Mouse (Mus musculus) lung, adult 18-20 months (tissue): ENCODE measurements at regions not wholly inside any gene's neighbourhood (a gene's known extent, or its start where the extent isn't known, plus 50 kb on each side); places are given as distances from the start of the nearest gene placed in this dataset.

ENCODE experiments used
- DNase-seq, 2 experiments: peaks; one replicate each; pipeline ENCODE4 v3.0.0; 2022; ENCODE audit warnings: mixed read lengths in 2 of 2

DNA sequence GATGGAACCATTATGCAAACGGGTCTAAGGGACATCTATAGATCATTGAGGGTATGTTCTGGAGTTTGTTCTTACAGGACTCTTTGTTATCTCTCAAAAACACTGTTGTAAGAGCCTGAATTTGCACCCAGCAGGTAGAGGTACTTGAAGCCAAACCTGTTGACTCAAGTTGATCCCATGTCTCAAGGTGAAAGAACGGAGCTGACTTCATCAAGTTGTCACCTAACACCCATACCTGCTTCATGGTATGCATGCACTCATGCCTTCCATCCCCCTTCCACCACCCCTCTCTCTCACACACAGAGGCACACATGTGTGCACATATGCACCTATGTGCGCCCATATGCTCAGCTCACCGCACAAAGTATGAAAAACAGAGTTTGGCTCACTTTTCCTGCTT, 189.0 kb downstream of the Ttll7 start:
- no peak for DNase-seq

DNA sequence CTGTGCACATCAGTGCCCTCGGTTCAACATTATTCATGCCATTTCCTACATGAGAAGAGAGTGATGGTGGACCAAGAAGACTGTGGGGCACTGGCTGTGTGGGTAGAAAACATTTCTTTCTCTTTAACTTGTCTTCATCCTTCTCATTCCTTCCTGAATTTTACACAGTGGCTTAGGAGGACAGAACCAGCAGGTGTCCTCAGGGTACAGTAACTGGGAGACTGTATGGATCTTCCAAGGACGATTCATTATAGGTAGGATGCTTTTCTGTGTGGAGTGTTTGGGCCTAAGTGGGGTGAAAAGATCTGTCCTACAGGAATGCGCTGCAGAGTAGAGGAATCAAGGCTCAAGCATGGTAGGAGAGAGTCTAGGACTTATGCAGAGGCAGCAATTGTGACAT, 190.7 kb downstream of the Ttll7 start:
- no peak for DNase-seq

DNA sequence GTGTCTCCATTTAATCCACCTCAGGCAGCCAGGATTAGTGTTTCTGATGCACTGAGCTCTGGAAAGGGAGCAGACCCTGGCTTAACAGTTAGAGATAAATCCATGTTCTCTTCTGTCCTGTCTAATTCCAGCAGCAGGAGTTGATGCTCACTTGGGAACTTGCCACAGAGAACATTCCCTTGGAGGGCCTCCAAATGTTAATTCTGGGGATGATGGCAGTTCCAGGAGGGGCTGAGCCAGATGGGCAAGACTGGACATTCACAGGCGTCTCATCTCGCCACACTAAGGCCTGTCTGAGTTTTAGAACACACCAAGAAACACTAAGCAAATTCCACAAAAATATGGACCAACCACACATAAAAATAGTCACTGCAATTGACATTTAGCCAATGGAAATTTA, 194.5 kb downstream of the Ttll7 start:
- DNase-seq = no peak

DNA sequence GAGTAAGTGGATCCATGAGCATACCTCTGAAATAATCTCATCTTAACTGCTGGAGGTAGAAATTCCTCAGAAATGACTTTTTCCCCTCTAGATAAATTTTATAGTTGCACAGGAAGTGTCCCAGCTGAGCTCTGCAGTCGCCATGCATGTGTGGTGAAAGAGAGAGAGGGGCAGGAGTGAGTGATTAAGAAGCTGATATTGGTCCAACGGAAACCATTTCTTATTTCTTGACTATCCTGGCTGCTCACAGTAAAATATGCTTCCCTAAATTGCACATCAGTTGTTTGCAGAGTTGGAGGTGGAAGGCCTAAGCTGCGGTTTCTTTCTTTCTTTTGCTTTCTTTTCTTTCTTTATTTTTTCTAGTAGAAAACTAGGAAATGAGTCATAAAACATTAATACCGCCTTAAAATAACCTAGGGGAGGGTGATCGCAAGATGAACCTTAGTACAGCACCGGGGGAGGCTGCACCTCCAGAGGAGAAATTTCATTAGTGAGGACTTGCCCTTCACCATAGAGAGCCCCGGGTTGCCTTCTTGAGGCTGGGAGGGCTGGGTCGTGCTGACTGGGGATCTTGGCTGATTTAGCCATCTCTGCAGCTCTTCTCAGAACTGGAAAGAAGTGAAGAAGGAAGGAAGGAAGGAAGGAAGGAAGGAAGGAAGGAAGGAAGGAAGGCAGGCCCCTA, 202.1 kb downstream of the Ttll7 start:
- no peak for DNase-seq

DNA sequence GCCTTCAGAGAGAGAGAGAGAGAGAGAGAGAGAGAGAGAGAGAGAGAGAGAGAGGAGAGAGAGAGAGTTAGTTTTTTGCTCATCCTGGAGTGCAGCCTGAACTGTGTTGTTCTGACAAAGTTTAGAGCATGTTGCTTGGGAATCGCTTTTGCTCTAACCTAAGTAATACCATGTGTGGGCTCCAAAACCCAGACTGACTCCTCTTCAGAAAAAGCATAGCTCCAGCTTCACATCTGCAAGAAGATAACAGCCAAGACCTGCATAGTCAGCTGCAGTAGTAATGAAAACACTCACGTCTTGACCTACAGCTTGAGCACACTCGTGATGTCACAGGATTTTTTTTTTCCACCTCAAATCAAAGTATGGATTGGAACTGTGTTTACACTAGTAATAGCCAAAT, 205.7 kb downstream of the Ttll7 start:
- DNase-seq = no peak

DNA sequence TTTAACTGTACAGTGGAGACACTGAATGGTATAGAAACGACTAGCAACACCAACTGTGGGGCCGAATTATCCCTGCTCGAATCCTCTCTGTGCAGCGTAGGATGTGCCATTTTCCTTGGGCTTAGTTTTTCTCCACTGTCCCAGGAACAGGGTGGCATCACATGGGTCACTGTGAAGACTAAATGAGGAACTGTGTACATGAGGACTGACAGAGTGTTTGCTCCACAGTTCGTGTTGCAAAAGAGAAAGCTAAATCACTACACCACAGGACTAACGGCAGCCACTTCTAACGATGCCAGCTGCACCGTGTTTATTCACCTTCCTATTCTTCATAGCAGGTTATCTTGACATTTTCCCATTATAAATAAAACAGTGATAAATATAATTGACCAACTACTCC, 208.5 kb downstream of the Ttll7 start:
- no peak for DNase-seq

DNA sequence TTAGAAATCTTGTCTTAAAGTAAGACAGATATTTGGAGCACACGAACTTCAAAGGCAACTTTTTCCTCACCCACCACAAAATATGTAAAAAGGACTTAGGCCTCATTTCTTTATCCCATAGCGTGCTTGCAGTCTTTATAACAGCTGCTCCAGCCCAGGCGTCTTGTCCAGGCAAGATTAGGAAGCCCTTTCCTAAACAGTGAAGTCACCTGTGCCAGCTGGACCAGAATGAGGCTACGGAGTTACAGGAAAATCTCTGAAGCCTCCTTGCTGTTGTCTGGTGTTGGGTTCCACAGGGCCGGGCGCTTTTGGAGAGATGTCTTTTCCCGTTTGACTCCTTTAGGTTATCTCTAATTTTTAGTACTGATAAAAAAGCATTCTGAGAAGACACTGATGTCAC, 210.3 kb downstream of the Ttll7 start:
- DNase-seq = no peak

DNA sequence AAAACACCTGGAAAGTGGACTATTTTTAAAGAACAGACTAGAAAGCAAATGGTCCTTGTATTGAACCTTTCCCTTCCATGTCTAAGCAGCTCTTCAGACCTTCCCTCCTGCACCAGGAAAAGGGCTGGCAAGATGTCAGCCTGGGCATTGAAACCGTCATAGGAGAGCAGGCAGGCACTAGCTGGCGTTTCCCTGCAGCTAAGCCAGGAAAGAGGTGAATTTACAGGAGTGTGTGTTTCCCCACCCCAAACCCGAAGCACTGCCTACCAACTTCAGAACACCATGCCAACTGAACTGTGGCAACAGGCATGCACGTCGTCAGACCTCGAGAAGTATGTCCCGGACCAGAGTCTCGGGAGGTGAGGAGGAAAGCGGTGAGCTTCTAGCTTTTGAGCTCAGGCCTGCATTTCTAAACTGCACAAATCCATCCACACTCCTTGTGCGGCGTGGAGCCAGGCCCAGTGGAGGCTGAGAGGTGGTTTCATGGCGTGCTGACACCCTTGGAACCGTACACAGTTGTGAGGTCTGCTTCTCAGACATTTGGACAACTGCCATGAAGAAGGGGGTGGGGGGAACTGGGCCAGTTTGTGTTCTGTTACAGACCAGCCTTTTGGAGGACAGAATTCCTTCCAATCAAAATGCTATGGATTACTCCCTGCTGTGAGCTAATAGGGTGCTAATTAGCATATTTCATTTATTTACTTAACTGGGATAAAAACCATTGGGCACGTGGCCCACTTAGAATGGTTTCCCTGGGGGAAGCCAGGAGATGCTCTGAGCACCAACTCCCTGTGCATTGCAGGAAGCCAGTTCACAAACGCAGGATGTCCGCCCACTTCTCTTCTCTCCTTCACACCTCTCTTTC, 211.6 kb downstream of the Ttll7 start:
- peak in 1 of 2 experiments; percentile 0 for DNase-seq

DNA sequence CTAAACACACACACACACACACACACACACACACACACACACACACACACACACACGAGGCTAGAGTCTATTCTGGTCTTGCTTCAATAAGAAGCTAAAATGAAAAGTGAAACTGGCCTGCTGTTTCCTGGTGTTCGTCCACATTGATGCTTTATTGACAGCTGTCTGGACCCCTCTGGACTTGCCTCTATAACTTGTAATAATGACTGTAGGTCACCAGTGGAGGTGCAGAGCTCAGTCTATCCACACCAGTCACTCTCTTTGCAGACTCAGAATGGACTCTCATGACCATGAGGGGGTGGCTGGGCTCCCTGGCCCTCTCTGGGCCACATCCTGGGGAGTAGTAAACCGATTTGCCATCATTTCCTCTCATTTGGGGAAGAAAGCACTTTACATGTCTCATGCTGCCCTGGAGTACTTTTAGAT, 212.3 kb downstream of the Ttll7 start:
- DNase-seq = no peak

DNA sequence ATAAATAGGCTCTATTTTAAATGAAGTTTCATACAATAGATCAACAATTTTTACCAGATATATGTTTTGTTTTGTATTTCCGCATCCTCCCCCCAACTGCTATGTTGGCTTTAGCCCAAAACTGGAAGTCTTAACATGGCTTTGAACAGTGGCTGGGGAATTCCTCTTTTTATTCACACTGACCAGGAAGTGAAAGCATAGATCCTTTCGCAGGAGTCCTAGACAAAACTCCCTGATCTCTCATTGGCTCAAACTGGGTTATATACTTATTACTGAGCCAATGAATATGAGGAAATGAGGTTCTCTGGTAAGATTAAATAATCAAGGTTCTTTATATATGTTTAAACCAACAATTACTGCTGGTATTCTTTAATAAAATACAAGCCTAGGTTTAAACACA, 218.8 kb downstream of the Ttll7 start:
- DNase-seq = no peak

DNA sequence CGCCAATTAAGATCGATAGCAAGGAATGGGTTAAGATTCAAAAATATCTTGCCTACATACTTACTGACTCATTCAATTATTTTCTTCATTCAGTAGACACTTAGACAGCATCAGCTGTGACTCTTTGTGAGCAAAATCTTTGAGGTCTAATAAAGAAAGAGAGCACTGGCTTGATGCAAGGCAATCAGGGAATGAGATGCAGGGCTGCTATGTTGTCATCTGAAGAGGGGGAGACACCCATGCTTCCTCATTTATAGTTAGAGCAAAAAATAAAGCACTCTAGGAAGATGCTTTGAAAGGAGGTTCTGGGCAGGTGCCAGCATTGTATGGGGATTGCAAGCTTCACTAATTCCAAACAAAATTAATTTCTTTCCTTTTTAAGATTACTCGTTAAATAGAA, 228.0 kb downstream of the Ttll7 start:
- DNase-seq = no peak

DNA sequence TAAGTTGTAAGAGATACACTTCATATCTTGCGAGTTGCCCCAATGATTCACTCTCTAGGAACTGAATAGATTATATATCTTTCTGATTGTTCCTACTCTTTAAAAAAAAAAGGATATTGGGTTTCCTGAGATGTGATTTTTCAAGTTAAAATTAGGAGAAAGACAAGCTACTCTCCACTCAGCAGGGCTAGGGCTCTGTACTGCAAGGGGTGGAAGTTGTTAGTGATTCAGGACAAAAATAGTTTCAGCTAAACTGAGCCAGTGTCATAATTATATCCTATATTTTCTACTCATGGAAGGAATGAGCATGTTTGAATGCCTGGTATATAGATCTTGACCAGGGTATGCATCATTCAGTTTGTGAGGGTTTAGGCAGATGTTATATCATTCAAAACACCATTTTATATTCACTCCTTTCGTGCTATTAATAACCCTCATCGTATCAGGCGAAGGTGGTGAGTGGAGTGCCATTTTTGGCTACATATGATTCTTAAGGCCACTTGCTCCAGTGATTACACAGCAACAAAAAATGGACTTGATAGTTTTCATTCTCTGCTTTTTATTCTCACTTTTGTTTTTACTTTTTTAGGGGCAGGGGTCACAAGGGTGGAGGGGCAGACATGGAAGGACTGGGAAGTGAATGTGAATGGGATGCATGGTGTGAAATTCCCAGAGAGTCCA, 228.7 kb downstream of the Ttll7 start:
- no peak for DNase-seq

DNA sequence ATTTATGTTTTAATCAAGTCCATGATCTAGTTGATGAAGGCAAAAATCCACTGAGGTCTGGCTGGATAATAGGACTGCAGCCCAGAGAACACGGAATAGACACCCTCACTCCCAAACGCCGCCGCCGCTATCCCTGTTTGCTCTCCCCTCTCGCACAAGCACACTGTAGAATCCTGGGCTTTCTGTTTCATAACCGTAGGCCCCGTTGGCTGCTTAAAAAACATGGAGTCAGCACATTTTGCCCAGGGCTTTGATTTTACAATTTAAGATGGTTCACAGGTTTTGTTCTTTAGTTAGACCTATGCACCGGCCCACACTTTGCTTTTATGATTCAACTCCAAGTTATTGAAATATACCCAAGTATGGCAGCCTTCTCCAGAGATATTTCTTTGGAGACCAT, 229.6 kb downstream of the Ttll7 start:
- no peak for DNase-seq

DNA sequence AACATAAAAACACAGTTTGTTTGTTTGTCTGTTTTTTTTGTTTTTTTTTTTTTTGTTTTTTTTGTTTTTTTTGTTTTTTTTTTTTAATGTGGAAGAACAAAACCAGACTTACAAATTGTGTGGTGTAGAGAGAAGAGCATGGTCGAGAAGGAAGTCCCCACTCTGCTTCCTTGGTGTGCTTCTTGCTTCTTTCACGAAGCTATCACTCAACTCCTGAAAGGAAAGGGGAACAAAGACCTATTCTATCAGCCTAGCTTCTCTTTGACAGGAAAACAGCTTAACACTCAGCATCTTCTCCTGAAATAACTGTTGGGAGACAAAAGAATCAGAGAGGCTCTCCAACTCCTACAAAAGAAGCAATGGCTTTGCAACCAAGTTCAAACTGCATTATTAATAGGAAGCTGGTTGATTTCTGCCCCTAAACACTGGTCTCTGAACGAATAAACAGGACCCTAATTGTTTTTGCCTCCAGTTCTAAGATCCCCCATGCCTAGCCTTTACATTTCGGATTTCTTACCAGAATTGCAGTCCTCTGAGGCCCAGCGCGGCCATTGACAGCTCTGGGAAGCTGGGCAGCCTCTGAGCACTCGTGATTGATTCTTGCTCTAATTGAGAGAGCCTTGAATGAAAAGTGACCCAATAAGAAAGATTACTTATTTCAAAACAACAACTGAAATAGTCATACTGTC, 230.2 kb downstream of the Ttll7 start:
- DNase-seq = no peak

DNA sequence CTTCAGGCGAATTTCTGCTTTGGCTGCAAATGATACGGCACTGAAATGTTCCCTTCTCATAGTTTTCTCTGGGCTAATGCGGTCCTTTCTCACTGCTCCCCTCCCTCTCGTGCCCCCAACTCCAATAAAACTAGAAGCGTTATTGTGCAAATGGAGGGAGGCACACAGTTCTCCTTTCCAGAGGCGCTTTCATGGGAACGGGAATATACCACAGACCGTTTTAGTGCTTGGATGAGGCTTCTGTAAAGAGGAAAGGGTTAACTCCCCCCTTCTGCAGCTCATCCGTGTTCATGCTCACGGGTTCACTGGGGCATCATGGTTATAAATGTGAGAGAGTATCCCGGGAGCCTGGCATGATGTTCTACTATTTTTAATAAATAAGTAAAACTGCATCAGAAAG, 231.2 kb downstream of the Ttll7 start:
- no peak for DNase-seq

DNA sequence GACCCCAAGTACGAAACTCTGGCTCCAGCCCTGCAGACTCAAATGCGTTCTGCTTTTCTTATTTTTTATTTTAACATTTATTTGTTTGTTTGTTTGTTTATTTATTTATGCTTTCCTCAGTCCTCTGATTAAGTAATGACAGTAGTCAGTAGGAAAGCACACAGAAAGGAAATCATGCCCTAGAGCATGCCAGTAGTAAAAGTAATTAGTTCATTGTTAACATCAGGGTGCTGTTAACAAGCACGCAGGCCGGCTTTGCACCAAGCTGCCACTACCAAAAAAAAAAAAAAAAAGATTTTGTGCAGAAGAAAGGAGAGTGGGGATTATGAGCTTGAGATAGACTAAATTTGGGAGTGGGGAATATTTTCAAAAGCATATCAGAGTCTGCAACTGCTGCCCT, 231.7 kb downstream of the Ttll7 start:
- no peak for DNase-seq

DNA sequence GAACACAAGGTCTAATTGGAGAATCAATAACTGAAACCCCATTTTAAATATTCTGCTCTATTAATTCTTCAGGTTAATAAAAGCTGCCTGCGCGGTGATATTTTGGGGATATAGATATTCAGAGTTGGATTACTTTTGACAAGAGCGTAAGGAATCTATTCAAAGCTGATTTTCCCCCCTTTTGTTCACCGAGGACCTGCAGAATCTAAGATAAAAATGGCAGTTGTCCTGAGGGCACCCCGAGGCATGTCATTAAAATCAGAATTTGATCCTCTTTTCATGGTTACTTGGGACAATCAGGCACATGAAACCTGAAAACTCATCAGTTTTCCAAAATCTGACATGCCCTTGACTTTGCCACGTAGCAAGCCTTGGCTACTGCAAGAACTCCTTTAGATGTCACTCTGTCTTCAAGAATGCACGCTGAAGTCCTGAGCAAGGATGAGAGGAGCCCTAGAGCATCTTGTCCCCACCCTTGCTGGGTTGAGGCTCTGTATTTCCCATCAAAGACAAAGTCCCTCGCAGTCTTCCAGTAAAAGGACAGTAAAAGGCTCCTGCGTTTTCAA, 232.5 kb downstream of the Ttll7 start:
- no peak for DNase-seq

DNA sequence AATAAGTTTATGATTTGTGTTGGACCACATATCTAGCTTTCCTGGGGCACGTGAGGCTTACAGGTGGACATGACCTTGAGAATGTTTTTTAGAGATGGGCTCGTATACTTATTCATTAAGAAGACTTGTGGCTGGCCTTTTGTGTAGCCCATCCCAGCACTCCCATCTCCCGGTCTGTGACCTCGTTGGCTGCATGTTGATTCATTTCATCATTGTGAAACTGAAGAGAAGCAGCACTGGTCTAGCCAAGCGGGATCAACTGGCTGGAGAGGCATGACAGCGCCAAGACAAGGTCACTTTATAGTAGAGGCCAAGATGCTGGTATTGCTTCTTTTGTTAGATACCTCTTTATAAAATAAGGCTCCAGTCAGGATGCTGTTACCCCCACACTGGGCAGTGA, 236.0 kb downstream of the Ttll7 start:
- no peak for DNase-seq

DNA sequence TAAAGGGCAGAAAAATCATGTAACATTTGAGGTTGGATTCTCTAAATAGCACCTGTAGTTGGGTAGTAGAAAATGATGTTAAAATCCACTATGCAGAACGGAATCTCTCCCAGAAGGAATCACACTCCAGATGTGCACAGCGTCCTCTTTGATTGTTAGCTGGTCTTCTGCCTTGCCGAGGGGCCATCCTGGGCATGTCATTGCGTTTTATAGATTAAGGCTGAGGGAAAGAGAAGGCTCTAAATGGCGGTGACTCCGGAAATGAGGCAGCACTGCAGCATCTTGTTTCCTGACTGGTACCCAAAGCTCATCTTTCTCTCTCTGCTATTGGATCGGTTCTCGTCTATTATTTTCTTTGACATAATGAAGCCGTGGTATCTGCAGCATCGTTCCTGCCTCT, 237.5 kb downstream of the Ttll7 start:
- DNase-seq = no peak

DNA sequence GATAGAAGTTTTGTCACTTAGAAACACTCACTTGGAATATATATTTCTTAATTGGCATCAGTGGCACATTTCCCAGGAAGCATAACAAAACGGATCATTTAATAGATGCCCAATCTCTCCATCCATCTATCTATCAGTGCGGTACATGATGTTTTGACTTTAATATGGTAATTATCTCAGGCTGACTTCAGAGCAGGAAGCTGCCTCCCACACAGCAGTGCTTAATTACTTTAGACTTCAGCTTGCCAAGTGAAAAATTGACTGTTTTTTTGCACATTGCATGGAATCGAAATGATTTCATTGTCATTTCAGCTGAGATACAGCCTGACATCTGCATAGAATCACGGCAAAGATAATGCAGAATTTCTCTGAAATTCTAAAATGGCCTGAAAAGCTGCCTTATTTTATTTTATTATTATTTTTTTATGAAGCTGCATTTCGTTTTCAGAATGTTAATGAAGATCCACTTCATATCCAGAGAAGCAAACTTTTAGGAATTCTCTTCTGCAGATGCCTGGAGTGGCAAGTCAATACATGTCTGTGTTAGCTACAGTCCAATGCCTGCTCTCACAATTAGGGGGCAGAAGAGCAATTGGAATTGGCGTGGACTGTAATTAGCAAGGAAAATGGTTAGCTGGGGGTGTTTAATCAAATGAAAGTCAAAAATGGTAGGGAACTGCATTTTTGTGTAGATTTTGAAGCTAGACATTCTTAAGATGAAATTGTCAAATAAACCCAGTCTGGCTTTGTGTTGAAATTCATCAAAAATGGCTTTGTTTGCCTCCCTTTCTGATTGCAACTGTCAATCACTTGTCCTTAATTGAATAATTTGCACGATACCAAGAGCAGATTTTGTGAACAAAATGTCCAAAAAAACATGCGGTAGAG, 240.3 kb downstream of the Ttll7 start:
- DNase-seq = no peak

DNA sequence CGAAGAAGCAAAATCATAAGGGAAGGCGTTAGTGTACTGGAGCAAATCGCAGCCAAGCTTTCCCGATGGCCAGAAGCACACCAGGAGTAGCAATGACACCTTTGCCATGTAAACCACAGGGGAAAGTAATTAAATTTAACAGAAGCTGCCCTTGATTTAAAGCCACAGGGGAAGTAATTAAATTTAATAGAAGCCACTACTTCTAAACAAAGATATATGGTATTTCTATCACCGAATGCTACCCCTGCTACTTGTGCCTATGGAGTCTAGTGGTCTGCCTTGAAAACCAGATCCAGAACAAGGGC, 240.9 kb downstream of the Ttll7 start:
- no peak for DNase-seq

DNA sequence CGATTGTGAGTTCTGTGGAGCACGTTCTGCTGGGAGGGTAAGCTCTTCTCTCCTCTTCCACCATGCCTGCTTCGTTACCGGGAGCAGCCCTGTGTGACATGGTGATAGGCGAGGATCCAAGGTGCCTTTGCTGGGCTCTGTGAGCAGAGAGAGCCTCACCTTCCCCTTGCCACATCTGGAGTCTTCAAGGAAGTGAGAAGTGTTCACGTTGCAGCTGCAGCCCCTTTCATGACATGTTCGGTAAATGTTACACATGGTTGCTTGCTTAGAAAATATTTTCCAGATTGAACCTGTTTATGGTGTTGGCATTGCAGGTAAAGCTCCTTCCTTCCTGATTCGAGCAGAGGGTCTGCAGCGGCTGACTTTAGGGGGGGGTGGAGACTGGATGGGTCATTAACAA, 244.0 kb downstream of the Ttll7 start:
- no peak for DNase-seq
